Mouse (Mus musculus): Measurements from ENCODE around the gene Syt1. TPM values are rescaled to one million over a fixed set of nuclear protein-coding genes. Genes with fewer than 3 reads are reported as not detected.

The Syt1 gene
- polyA plus RNA-seq (2014; fragmentation: Nextera tagmentation; extraction: Ambion mirVana): 23.8 and 26.6 TPM in 2 replicates

GRCm38 (mm10) chr10:109010241-109011193 is at the start of gene Syt1:
TSS of gene Syt1 (minus strand) at chr10:109010982.
- no peaks in the 10 kb centered on the region for H3K27me3 ChIP-seq (ENCODE audit: control insufficient read depth, insufficient read depth, low read length)
- peak within 1 kb of the TSS; percentile 47; the same call in 1 of the 2 replicates for H3K27ac ChIP-seq (ENCODE audit: low read depth, low read length)
- H3K9me3 ChIP-seq (ENCODE audit: control insufficient read depth, low read length): no peaks in the 10 kb centered on the region
- H3K4me2 ChIP-seq (ENCODE audit: low read depth): peak within 1 kb of the TSS; percentile 93
- under 1% methylated on average over 36 of the region's 37 CpGs for WGBS
- peak within 1 kb of the TSS; percentile 63 for H3K4me3 ChIP-seq (ENCODE audit: low read depth, low read length)
- no peaks in the 10 kb centered on the region for H3K36me3 ChIP-seq (ENCODE audit: control insufficient read depth, insufficient read depth, low read length)
- H3K9ac ChIP-seq (ENCODE audit: low read length): peak within 1 kb of the TSS; percentile 69
- ATAC-seq (ENCODE audit: insufficient read depth, low FRiP score, low TSS enrichment): peak; percentile 100
- no peaks in the 10 kb centered on the region for H3K4me1 ChIP-seq (ENCODE audit: control insufficient read depth, insufficient read depth, low read length)
- DNase-seq (ENCODE audit: low spot score): peak; percentile 85

- DNase-seq (ENCODE audit: low spot score): no peak
- no peak for ATAC-seq (ENCODE audit: insufficient read depth, low FRiP score, low TSS enrichment)
- Histone ChIP-seq H3K9ac (ENCODE audit: low read length) (no peak overlapping the region), H3K4me3 (ENCODE audit: low read depth, low read length) (no peak overlapping the region), H3K27me3 (ENCODE audit: control insufficient read depth, insufficient read depth, low read length) (no peaks in the 10 kb centered on the region), H3K9me3 (ENCODE audit: control insufficient read depth, low read length) (no peaks in the 10 kb centered on the region), H3K36me3 (ENCODE audit: control insufficient read depth, insufficient read depth, low read length) (no peaks in the 10 kb centered on the region), H3K4me1 (ENCODE audit: control insufficient read depth, insufficient read depth, low read length) (no peaks in the 10 kb centered on the region), H3K4me2 (ENCODE audit: low read depth) (no peak overlapping the region), H3K27ac (ENCODE audit: low read depth, low read length) (no peak overlapping the region)
- 80% methylated on average over 6 of the region's 6 CpGs for WGBS
Observed at GRCm38 (mm10) chr10:109056500-109056899, 45.7 kb upstream of the Syt1 start.

GRCm38 (mm10) chr10:109047537-109047936 is 36.8 kb upstream of the Syt1 start:
- Histone ChIP-seq H3K4me2 (ENCODE audit: low read depth) (no peak overlapping the region), H3K27me3 (ENCODE audit: control insufficient read depth, insufficient read depth, low read length) (no peaks in the 10 kb centered on the region), H3K9ac (ENCODE audit: low read length) (no peak overlapping the region), H3K36me3 (ENCODE audit: control insufficient read depth, insufficient read depth, low read length) (no peaks in the 10 kb centered on the region), H3K27ac (ENCODE audit: low read depth, low read length) (no peak overlapping the region), H3K4me3 (ENCODE audit: low read depth, low read length) (no peak overlapping the region), H3K9me3 (ENCODE audit: control insufficient read depth, low read length) (no peaks in the 10 kb centered on the region), H3K4me1 (ENCODE audit: control insufficient read depth, insufficient read depth, low read length) (no peaks in the 10 kb centered on the region)
- 84% methylated on average over 5 of the region's 5 CpGs for WGBS
- no peak for DNase-seq (ENCODE audit: low spot score)
- no peak for ATAC-seq (ENCODE audit: insufficient read depth, low FRiP score, low TSS enrichment)

GRCm38 (mm10) chr10:109046988-109047387 is 36.2 kb upstream of the Syt1 start:
- Histone ChIP-seq H3K4me1 (ENCODE audit: control insufficient read depth, insufficient read depth, low read length) (no peaks in the 10 kb centered on the region), H3K4me3 (ENCODE audit: low read depth, low read length) (no peak overlapping the region), H3K27me3 (ENCODE audit: control insufficient read depth, insufficient read depth, low read length) (no peaks in the 10 kb centered on the region), H3K9me3 (ENCODE audit: control insufficient read depth, low read length) (no peaks in the 10 kb centered on the region), H3K36me3 (ENCODE audit: control insufficient read depth, insufficient read depth, low read length) (no peaks in the 10 kb centered on the region), H3K27ac (ENCODE audit: low read depth, low read length) (no peak overlapping the region), H3K9ac (ENCODE audit: low read length) (no peak overlapping the region), H3K4me2 (ENCODE audit: low read depth) (no peak overlapping the region)
- DNase-seq (ENCODE audit: low spot score) (no peak), ATAC-seq (ENCODE audit: insufficient read depth, low FRiP score, low TSS enrichment) (no peak)
- WGBS: 86% methylated on average over 2 of the region's 2 CpGs

GRCm38 (mm10) chr10:109011226-109012165 is 714 bp upstream of the Syt1 start:
- Histone ChIP-seq H3K9ac (ENCODE audit: low read length) (no peak overlapping the region; the same call in 1 of the 2 replicates), H3K9me3 (ENCODE audit: control insufficient read depth, low read length) (no peaks in the 10 kb centered on the region), H3K4me1 (ENCODE audit: control insufficient read depth, insufficient read depth, low read length) (no peaks in the 10 kb centered on the region), H3K4me2 (ENCODE audit: low read depth) (peak overlapping the region; percentile 93), H3K27me3 (ENCODE audit: control insufficient read depth, insufficient read depth, low read length) (no peaks in the 10 kb centered on the region), H3K4me3 (ENCODE audit: low read depth, low read length) (peak overlapping the region; percentile 63), H3K36me3 (ENCODE audit: control insufficient read depth, insufficient read depth, low read length) (no peaks in the 10 kb centered on the region), H3K27ac (ENCODE audit: low read depth, low read length) (no peak overlapping the region)
- ATAC-seq (ENCODE audit: insufficient read depth, low FRiP score, low TSS enrichment) (peak; percentile 59), DNase-seq (ENCODE audit: low spot score) (peak; percentile 48)
- under 1% methylated on average over 28 of the region's 29 CpGs for WGBS

- Histone ChIP-seq H3K9me3 (ENCODE audit: control insufficient read depth, low read length) (no peaks in the 10 kb centered on the region), H3K4me2 (ENCODE audit: low read depth) (peak overlapping the region; percentile 93), H3K36me3 (ENCODE audit: control insufficient read depth, insufficient read depth, low read length) (no peaks in the 10 kb centered on the region), H3K9ac (ENCODE audit: low read length) (peak overlapping the region; percentile 69), H3K27me3 (ENCODE audit: control insufficient read depth, insufficient read depth, low read length) (no peaks in the 10 kb centered on the region), H3K4me1 (ENCODE audit: control insufficient read depth, insufficient read depth, low read length) (no peaks in the 10 kb centered on the region), H3K4me3 (ENCODE audit: low read depth, low read length) (peak overlapping the region; percentile 63), H3K27ac (ENCODE audit: low read depth, low read length) (no peak overlapping the region; the same call in 1 of the 2 replicates)
- no peak for DNase-seq (ENCODE audit: low spot score)
- ATAC-seq (ENCODE audit: insufficient read depth, low FRiP score, low TSS enrichment): no peak
- WGBS: 10% methylated on average over 1 of the region's 1 CpGs
Observed at GRCm38 (mm10) chr10:109009831-109010230, 951 bp downstream of the Syt1 start.

- Histone ChIP-seq H3K4me3 (ENCODE audit: low read depth, low read length) (no peak overlapping the region), H3K27ac (ENCODE audit: low read depth, low read length) (no peak overlapping the region), H3K27me3 (ENCODE audit: control insufficient read depth, insufficient read depth, low read length) (no peaks in the 10 kb centered on the region), H3K9ac (ENCODE audit: low read length) (no peak overlapping the region), H3K9me3 (ENCODE audit: control insufficient read depth, low read length) (no peaks in the 10 kb centered on the region), H3K4me1 (ENCODE audit: control insufficient read depth, insufficient read depth, low read length) (no peaks in the 10 kb centered on the region), H3K36me3 (ENCODE audit: control insufficient read depth, insufficient read depth, low read length) (no peaks in the 10 kb centered on the region), H3K4me2 (ENCODE audit: low read depth) (no peak overlapping the region)
- ATAC-seq (ENCODE audit: insufficient read depth, low FRiP score, low TSS enrichment) (no peak), DNase-seq (ENCODE audit: low spot score) (no peak)
- 96% methylated on average over 13 of the region's 13 CpGs for WGBS
Observed at GRCm38 (mm10) chr10:109008456-109008855, 2.3 kb downstream of the Syt1 start.

- Histone ChIP-seq H3K27me3 (ENCODE audit: control insufficient read depth, insufficient read depth, low read length) (no peaks in the 10 kb centered on the region), H3K9ac (ENCODE audit: low read length) (no peak overlapping the region), H3K9me3 (ENCODE audit: control insufficient read depth, low read length) (no peaks in the 10 kb centered on the region), H3K4me1 (ENCODE audit: control insufficient read depth, insufficient read depth, low read length) (no peaks in the 10 kb centered on the region), H3K27ac (ENCODE audit: low read depth, low read length) (no peak overlapping the region), H3K4me2 (ENCODE audit: low read depth) (no peak overlapping the region), H3K4me3 (ENCODE audit: low read depth, low read length) (no peak overlapping the region), H3K36me3 (ENCODE audit: control insufficient read depth, insufficient read depth, low read length) (no peaks in the 10 kb centered on the region)
- WGBS: 92% methylated on average over 4 of the region's 4 CpGs
- ATAC-seq (ENCODE audit: insufficient read depth, low FRiP score, low TSS enrichment) (no peak), DNase-seq (ENCODE audit: low spot score) (no peak)
Observed at GRCm38 (mm10) chr10:109003482-109003881, 7.3 kb downstream of the Syt1 start.
